Mouse (Mus musculus) R1 (cell line): ENCODE data around the gene Mllt3.
A peak's percentile ranks its signal among the peaks of the same experiment; 100 is the strongest.

ENCODE experiments used
- DNase-seq: peaks from one replicate; pipeline ENCODE4 v3.0.0-alpha.2; 2018; ENCODE audit warnings: low read depth, low spot score

The Mllt3 gene

GRCm38 (mm10) chr4:87781971-87782370 is 251.2 kb downstream of the Mllt3 start:
- no peak for DNase-seq

GRCm38 (mm10) chr4:87775721-87776120 is 257.4 kb downstream of the Mllt3 start:
- no peak for DNase-seq

GRCm38 (mm10) chr4:87774515-87774914 is 258.6 kb downstream of the Mllt3 start:
- peak; percentile 42 for DNase-seq

GRCm38 (mm10) chr4:87767711-87768561 is 265.2 kb downstream of the Mllt3 start:
- peak; percentile 29 for DNase-seq

- no peak for DNase-seq
These were observed 267.4 kb downstream of the Mllt3 start for GRCm38 (mm10) chr4:87765729-87766128.

GRCm38 (mm10) chr4:87761075-87761474 is 272.1 kb downstream of the Mllt3 start:
- no peak for DNase-seq

- DNase-seq = no peak
These were observed 272.9 kb downstream of the Mllt3 start for GRCm38 (mm10) chr4:87760297-87760696.

GRCm38 (mm10) chr4:87759625-87760024 is 273.5 kb downstream of the Mllt3 start:
- DNase-seq = no peak

- no peak for DNase-seq
These were observed 274.1 kb downstream of the Mllt3 start for GRCm38 (mm10) chr4:87759110-87759509.

- no peak for DNase-seq
These were observed 281.7 kb downstream of the Mllt3 start for GRCm38 (mm10) chr4:87751515-87751864.

- no peak for DNase-seq
These were observed 282.2 kb downstream of the Mllt3 start for GRCm38 (mm10) chr4:87750856-87751514.

GRCm38 (mm10) chr4:87749532-87750234 is 283.5 kb downstream of the Mllt3 start:
- DNase-seq = no peak

GRCm38 (mm10) chr4:87745016-87745645 is 288.0 kb downstream of the Mllt3 start:
- DNase-seq = no peak

- no peak for DNase-seq
These were observed 293.5 kb downstream of the Mllt3 start for GRCm38 (mm10) chr4:87739524-87740128.

- DNase-seq = no peak
These were observed 294.1 kb downstream of the Mllt3 start for GRCm38 (mm10) chr4:87739104-87739503.

GRCm38 (mm10) chr4:87737201-87737806 is 295.9 kb downstream of the Mllt3 start:
- no peak for DNase-seq

- DNase-seq = no peak
These were observed 296.4 kb downstream of the Mllt3 start for GRCm38 (mm10) chr4:87736779-87737178.

GRCm38 (mm10) chr4:87731118-87731672 is 302.0 kb downstream of the Mllt3 start:
- no peak for DNase-seq

- DNase-seq = no peak
These were observed 304.6 kb downstream of the Mllt3 start for GRCm38 (mm10) chr4:87728581-87728980.

- DNase-seq = no peak
These were observed 309.7 kb downstream of the Mllt3 start for GRCm38 (mm10) chr4:87723448-87723847.
